Mouse (Mus musculus): ENCODE measurements at regions not wholly inside any gene's neighbourhood (a gene's known extent, or its start where the extent isn't known, plus 50 kb on each side); places are given as distances from the start of the nearest gene placed in this dataset.

DNA sequence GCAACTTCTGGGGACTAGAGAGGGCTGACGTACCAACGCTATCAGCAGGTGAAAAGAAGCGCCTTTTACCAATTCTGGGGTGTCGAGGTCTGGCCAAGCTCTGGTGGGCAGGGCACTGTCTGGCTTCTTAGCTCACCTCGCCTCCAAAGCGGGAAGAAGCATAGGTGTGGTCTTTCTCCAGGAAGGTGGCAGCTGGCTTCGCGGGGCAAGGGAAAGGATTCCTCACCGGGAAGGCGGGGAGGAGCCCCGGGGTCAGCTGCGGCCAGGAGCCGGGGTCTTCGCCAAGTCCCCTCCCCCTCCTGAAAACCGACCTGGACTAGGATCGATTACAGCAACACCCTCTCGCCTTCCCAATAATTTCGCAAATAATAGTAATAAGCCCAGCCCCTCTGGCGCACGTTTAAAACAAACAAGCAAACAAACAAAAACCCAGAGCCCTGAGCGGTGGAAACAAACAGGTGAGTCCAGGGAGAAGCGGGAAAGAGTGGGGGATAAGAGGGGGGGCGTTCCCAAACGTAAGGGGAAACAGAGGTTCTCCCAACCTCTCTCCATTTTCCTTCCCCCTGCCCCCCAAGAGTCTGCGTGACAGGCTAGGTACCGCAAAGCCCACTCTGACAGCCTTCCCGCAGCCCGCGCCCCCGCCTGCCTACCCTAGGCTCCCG is 63.5 kb upstream of the Ak4 start:
- Histone ChIP-seq H3K27ac (replicated peaks) (peak overlapping the region; percentile 95), H3K4me1 (peaks cover 38% of the 10 kb centered on the region), H3K9me3 (replicated peaks) (no peaks in the 10 kb centered on the region), H3K4me2 (peak overlapping the region; percentile 72), H3K9ac (replicated peaks) (peak overlapping the region; percentile 86), H3K36me3 (no peaks in the 10 kb centered on the region), H3K4me3 (replicated peaks) (peak overlapping the region; percentile 87), H3K27me3 (replicated peaks) (no peaks in the 10 kb centered on the region)
- peak; percentile 2; the same call in 1 of the 2 replicates for ATAC-seq (ENCODE audit: low FRiP score)
- WGBS: under 1% methylated on average over 30 of the region's 31 CpGs

DNA sequence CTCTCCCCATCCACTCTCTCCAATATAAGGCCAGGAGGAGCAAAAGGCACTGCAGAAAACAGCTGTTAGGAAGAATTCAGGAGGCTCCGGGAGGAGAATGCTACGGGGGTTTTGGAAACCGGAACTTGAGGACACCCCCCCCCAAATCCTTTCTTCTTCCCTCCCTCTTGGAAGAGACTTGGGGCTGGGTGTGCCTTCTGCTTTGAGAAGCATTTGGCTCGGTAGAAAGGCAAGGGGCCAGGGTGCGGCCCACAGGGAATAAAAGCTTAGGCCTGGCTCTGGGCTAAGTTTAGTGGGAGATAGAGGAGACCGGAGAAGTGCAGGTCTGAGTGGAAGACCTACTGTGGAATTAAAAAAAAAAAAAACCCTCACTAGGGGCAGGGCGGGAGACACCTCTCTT is 64.1 kb upstream of the Ak4 start:
- Histone ChIP-seq H3K36me3 (no peaks in the 10 kb centered on the region), H3K4me3 (replicated peaks) (peak overlapping the region; percentile 87), H3K27me3 (replicated peaks) (no peaks in the 10 kb centered on the region), H3K9me3 (replicated peaks) (no peaks in the 10 kb centered on the region), H3K9ac (replicated peaks) (peak overlapping the region; percentile 86), H3K4me1 (peaks cover 38% of the 10 kb centered on the region), H3K27ac (replicated peaks) (0 out of 2 replicates have a peak overlapping the region, but pooled peaks have one; percentile 28), H3K4me2 (peak overlapping the region; percentile 72)
- no peak for ATAC-seq (ENCODE audit: low FRiP score)
- 9% methylated on average over 7 of the region's 7 CpGs for WGBS

DNA sequence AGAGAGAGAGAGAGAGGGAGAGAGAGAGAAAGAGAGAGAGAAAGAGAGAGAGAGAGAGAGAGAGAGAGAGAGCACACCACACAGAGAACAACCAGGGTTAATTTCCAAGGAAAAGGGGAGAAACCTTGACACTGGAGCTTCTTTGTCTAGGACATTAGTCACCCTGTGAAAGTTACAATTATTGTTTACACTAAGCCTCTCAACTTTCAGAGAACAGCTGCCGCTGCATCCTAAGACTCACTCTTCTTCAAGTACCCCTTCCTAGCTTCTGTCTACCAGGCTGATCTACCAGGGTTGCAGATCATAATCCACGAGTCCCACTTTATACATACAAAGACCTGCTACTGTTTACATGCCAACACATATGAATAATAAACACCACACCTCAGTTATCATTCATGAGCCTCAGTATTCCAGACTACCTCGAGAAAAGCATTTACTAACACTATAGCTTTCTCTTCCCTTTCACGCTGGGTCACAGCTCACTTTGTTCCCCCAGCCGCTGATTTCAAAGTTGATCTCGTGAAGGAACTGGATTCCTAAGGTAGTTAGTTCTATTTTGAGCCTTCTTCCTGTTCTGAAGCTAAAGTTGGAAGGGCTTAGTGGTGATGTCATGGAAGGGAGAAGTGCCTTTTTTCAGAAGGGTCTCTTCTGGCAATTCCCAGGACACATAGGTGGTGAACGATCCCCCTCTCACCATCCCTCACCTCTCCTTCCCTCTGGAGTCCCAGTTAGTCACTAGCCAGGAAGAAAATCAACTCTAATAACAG is 64.8 kb upstream of the Ak4 start:
- Histone ChIP-seq H3K4me1 (peaks cover 38% of the 10 kb centered on the region), H3K27me3 (replicated peaks) (no peaks in the 10 kb centered on the region), H3K9me3 (replicated peaks) (no peaks in the 10 kb centered on the region), H3K4me2 (peak overlapping the region; percentile 72), H3K4me3 (replicated peaks) (peak overlapping the region; percentile 87), H3K9ac (replicated peaks) (peak overlapping the region; percentile 86), H3K27ac (replicated peaks) (0 out of 2 replicates have a peak overlapping the region, but pooled peaks have one; percentile 28), H3K36me3 (no peaks in the 10 kb centered on the region)
- 24% methylated on average over 7 of the region's 7 CpGs for WGBS
- no peak for ATAC-seq (ENCODE audit: low FRiP score)

DNA sequence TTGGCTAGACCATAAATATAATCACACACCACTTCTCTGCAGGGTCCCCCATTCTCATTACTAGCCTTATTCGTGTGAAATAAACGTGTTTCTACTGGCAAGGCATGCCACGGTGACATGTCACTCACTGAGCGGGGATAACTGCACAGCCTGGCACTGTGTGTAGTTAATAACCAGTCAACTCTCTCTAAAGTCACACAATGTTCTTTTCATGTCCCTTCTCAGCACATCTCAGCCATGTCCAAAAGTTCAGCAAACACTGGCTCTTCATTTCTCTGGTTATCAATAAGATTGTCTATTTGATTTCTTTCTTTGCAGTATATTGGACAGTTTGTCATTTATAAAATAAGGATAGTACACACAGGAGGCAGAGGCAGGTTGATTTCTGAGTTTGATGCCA is 66.9 kb upstream of the Ak4 start:
- WGBS: 59% methylated on average over 4 of the region's 4 CpGs
- ATAC-seq (ENCODE audit: low FRiP score): no peak
- no peaks in the 10 kb centered on the region for H3K36me3 ChIP-seq
- no peaks in the 10 kb centered on the region for H3K9me3 ChIP-seq (replicated peaks)
- H3K4me2 ChIP-seq: no peak overlapping the region
- no peak overlapping the region for H3K27ac ChIP-seq (replicated peaks)
- no peak overlapping the region for H3K4me3 ChIP-seq (replicated peaks)
- no peaks in the 10 kb centered on the region for H3K27me3 ChIP-seq (replicated peaks)
- peaks cover 29% of the 10 kb centered on the region for H3K4me1 ChIP-seq
- H3K9ac ChIP-seq (replicated peaks): no peak overlapping the region

DNA sequence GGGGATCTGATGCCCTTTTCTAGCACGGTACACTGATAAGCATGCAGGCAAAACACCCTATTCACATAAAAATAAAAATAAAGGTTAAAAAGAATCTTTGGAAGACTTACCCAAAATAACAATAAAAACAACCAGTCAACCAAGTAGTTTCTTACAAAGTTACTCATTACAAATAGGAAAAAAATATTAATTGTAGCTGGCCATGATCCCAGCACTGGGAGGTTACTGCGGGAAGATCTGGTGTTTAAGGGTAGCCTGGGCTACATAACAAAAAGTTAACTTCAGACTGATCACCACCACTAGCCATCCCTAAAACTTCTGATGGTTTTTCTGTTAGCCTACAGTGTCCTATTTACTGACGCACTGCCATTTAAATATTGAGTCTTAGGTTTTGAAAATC is 67.4 kb upstream of the Ak4 start:
- 81% methylated on average over 3 of the region's 3 CpGs for WGBS
- Histone ChIP-seq H3K4me3 (replicated peaks) (no peak overlapping the region), H3K4me1 (peaks cover 29% of the 10 kb centered on the region), H3K27me3 (replicated peaks) (no peaks in the 10 kb centered on the region), H3K4me2 (no peak overlapping the region), H3K9ac (replicated peaks) (no peak overlapping the region), H3K36me3 (peaks cover 2% of the 10 kb centered on the region), H3K27ac (replicated peaks) (no peak overlapping the region), H3K9me3 (replicated peaks) (no peaks in the 10 kb centered on the region)
- ATAC-seq (ENCODE audit: low FRiP score): no peak

DNA sequence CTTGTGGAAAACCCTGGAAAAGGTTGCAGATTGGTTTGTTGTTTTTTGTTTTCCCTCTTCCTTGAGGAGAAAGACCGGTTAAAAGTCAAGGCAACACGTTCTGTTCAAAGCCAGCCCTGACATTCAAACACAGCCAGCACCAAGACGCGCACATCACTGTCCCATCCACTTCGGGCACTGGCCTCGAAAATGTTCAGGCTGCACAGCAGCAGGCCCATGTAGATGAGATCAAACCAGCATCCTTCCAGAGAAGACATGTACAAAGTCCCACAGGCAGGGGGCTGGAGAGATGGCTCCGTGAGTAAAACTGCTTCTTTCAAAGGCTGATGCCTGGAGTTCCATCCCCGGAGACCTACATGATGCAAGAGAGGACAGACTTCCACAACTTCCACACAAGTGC is 68.4 kb upstream of the Ak4 start:
- 89% methylated on average over 8 of the region's 8 CpGs for WGBS

DNA sequence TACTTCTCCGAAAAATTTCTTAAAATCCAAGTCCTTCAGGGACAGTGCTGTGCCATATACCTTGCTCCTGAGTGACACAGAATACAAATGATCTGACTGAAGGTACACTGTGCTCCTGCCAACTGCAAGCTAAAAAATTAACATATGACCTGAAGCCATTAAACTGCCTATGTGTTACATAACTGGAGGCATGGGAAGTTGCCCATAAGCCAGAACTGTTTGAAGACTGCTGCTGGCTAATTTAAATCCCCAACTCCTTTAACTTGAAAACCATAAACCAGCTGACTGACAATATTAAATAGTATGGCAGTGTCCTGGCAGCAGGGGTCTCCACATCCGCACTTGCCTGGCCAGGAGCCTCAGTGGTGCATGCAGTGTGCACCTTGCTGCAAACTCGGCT is 68.9 kb upstream of the Ak4 start:
- WGBS: 88% methylated on average over 3 of the region's 3 CpGs

More for the DNA sequence above, 68.4 kb upstream of the Ak4 start:
- Histone ChIP-seq H3K4me2 (no peak overlapping the region), H3K36me3 (peaks cover 11% of the 10 kb centered on the region), H3K4me1 (peaks cover 29% of the 10 kb centered on the region), H3K27me3 (replicated peaks) (no peaks in the 10 kb centered on the region), H3K9ac (replicated peaks) (no peak overlapping the region), H3K9me3 (replicated peaks) (no peaks in the 10 kb centered on the region), H3K4me3 (replicated peaks) (no peak overlapping the region), H3K27ac (replicated peaks) (no peak overlapping the region)
- ATAC-seq (ENCODE audit: low FRiP score): no peak

DNA sequence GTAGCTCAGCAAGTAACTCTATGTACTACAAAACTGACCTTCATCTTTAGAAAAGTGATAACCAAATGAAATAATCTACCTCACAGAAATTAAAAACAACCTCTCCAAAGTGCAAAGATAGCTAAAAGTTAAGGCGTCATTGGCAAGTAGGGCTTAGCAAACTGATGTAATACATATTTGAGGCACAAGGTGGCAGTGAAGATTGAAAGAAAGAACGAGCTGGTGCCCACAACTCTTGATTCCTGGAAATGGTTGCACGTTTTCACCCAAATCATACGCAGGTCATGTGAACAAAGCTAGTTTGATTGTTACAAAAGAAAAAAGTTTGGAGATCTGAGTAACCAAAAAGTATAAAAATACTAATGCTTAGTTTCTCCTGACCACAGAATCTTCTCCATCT is 69.7 kb upstream of the Ak4 start:
- no peak overlapping the region for H3K4me2 ChIP-seq
- no peak overlapping the region for H3K27ac ChIP-seq (replicated peaks)
- peaks cover 17% of the 10 kb centered on the region for H3K4me1 ChIP-seq
- no peak overlapping the region for H3K9ac ChIP-seq (replicated peaks)
- H3K9me3 ChIP-seq (replicated peaks): no peaks in the 10 kb centered on the region
- H3K4me3 ChIP-seq (replicated peaks): no peak overlapping the region
- no peak for ATAC-seq (ENCODE audit: low FRiP score)
- whole genome bisulfite sequencing: 21% methylated on average over 4 of the region's 4 CpGs
- H3K27me3 ChIP-seq (replicated peaks): no peaks in the 10 kb centered on the region
- H3K36me3 ChIP-seq: peaks cover 16% of the 10 kb centered on the region

More for the DNA sequence above, 68.9 kb upstream of the Ak4 start:
- peaks cover 25% of the 10 kb centered on the region for H3K4me1 ChIP-seq
- H3K4me3 ChIP-seq (replicated peaks): no peak overlapping the region
- no peak overlapping the region for H3K27ac ChIP-seq (replicated peaks)
- no peak overlapping the region for H3K4me2 ChIP-seq
- H3K9ac ChIP-seq (replicated peaks): no peak overlapping the region
- ATAC-seq (ENCODE audit: low FRiP score): no peak
- H3K36me3 ChIP-seq: peaks cover 15% of the 10 kb centered on the region
- H3K9me3 ChIP-seq (replicated peaks): no peaks in the 10 kb centered on the region
- no peaks in the 10 kb centered on the region for H3K27me3 ChIP-seq (replicated peaks)

DNA sequence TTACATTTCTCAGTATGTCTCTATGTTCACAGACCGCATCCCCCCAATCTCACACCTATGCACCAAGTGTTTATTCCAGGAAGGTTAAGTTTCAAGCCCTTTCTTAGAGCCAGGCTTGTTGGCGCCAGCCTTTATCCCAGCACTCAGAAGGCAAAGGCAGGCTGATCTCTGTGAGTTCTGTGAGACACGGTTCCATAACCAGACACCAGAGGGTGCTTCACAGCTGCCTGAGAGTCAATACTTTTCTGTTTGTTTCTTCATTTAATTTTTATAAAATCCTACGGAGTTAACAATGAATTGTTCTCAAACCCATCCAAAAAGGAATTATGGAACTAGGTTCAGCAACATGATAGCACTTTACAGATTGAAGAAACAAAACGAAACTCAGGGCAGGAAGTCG is 71.8 kb upstream of the Ak4 start:
- no peak for ATAC-seq (ENCODE audit: low FRiP score)
- WGBS: 87% methylated on average over 6 of the region's 6 CpGs
- H3K27ac ChIP-seq (replicated peaks): no peak overlapping the region
- H3K27me3 ChIP-seq (replicated peaks): no peaks in the 10 kb centered on the region
- H3K36me3 ChIP-seq: peaks cover 26% of the 10 kb centered on the region
- H3K9ac ChIP-seq (replicated peaks): no peak overlapping the region
- no peaks in the 10 kb centered on the region for H3K9me3 ChIP-seq (replicated peaks)
- no peaks in the 10 kb centered on the region for H3K4me1 ChIP-seq
- no peak overlapping the region for H3K4me3 ChIP-seq (replicated peaks)
- no peak overlapping the region for H3K4me2 ChIP-seq

DNA sequence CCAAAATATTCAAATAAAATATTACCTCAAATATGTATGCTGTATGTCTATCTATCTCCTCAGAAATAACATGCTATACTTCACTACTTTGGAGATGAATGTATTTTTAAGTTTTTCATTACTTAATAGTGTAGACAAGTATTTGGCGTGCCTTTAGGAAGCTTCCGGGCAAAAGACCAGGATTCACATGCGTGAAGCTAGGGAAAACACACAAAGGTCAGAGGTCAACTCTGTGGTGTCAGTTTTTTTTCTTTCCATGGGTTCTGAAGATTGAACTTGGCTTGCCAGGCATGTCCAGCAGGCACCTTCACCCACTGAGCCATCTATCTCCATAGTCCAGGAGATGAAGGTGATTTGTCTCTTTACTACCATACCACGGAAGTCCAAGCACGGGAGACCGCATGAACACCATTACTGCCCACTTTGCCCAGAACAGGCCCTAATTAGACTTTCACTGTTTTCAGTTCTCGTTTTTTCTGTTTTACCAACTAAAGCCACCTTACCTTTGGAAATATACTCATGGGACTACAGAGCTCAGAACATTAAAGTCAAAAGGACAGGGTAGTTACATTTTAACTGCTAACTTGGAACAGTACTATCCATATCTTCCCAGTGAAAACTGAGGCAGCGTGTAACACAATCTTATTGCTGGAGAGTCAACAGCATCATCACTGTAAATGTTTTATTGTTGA is 76.9 kb upstream of the Ak4 start:
- ATAC-seq (ENCODE audit: low FRiP score): no peak
- H3K27ac ChIP-seq (replicated peaks): no peak overlapping the region
- 95% methylated on average over 8 of the region's 8 CpGs for WGBS

DNA sequence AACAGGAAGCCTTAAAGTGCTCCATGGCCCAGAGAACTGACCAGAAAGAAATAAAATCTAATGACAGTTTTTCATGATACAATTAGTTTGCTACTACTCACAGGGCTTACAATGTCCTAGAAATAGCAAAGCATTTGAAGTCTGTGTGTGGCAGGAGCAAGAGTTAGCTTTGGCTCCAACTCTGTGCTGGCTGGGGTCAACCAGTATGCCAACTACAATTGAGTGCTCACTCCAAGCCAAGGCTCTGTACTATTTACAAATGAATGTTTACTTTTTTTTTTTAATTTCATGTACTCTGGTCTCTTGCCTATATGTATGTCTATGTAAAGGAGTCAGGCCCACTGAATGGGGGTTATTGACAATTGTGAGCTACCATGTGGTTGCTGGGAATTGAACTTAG is 75.7 kb upstream of the Jak1 start:
- no peak overlapping the region for H3K4me3 ChIP-seq (replicated peaks)
- peaks cover 19% of the 10 kb centered on the region for H3K36me3 ChIP-seq
- ATAC-seq (ENCODE audit: low FRiP score): no peak
- no peaks in the 10 kb centered on the region for H3K4me1 ChIP-seq
- no peak overlapping the region for H3K4me2 ChIP-seq
- no peaks in the 10 kb centered on the region for H3K9me3 ChIP-seq (replicated peaks)
- H3K27me3 ChIP-seq (replicated peaks): no peaks in the 10 kb centered on the region
- H3K9ac ChIP-seq (replicated peaks): no peak overlapping the region
- H3K27ac ChIP-seq (replicated peaks): no peak overlapping the region

More for the DNA sequence above, 76.9 kb upstream of the Ak4 start:
- no peak overlapping the region for H3K4me3 ChIP-seq (replicated peaks)
- H3K4me1 ChIP-seq: no peaks in the 10 kb centered on the region
- no peaks in the 10 kb centered on the region for H3K9me3 ChIP-seq (replicated peaks)
- peaks cover 29% of the 10 kb centered on the region for H3K36me3 ChIP-seq
- no peak overlapping the region for H3K9ac ChIP-seq (replicated peaks)
- no peak overlapping the region for H3K4me2 ChIP-seq
- no peaks in the 10 kb centered on the region for H3K27me3 ChIP-seq (replicated peaks)

DNA sequence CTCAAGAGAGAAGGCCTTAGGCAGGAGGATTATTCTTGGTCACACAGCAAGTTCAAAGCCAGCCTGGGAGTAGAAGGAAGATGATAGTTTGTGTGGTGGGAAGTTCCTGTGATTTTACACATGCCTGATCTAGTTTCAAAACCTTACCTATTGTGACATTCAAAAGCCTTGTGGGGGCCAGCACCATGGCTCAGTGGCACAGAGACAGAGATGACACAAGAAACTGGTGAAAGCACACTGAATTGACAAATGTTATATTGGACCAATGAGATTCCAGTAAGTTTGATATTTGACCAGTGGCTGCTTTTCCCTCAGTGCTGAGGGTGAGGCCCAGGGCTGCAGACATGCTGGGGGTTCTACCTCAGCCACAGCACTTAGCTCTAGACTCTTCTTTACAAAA is 73.1 kb upstream of the Jak1 start:
- Histone ChIP-seq H3K36me3 (0 out of 2 replicates have a peak, but pooled peaks cover 3% of the 10 kb centered on the region), H3K27me3 (replicated peaks) (no peaks in the 10 kb centered on the region), H3K4me3 (replicated peaks) (no peak overlapping the region), H3K4me1 (no peaks in the 10 kb centered on the region), H3K4me2 (no peak overlapping the region), H3K9me3 (replicated peaks) (no peaks in the 10 kb centered on the region), H3K27ac (replicated peaks) (no peak overlapping the region), H3K9ac (replicated peaks) (no peak overlapping the region)
- ATAC-seq (ENCODE audit: low FRiP score): no peak
